Mouse (Mus musculus) adrenal gland (tissue): ENCODE data around the gene D430041D05Rik.

Experiments used
- intact Hi-C: fragments of 180-260 bp; cut with DNase I; formaldehyde crosslinking; loops from one replicate; pipeline ENCODE4 v1.15.1; 2025

Gene D430041D05Rik

DNA sequence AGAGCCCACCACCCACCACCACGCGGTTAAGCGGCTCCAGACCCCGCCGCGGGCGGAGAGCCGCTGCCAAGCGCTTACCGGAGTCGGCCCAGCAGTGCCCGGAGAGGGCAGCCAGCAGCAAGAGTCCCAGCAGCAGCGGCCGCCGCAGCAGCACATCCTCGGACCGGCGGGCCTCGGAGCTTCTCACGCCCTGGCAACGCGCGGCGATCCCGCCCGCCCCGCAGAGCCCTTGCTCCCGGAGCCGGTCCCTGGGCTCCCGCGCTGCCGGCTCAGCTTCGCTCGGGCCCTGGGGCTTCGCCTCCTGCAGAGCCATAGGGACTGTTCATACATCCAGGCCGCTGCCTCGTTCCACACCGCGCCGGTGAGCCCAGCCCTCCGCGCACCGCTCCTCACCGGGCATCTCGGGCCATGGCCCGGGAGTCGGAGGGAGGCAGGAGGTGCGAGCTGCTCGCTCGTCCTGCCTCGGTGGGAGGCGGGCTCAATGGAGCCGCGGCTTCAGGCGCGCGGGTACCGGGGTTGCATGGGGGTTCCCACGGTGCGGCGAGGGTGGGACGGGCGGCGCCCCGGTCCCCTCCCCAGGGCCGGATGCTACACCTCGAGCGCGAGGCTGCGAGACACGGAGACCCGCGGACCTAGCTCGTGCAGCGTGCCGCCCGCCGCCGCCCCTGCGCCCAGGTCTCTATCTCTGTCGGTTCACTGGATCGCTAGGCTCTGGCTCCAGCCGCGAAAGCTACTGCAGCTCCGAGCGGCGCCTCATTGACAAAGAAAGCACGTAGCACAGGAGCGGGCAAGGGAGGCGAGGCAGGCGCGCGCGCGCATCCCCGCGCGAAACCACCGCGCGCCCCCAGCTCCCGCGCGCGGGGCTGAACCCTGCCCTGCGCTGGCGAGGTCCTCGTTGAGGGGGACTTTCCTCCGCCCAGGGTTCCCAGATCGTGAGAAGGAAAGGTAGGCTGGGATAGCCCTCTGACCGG lies 677 bp downstream of the D430041D05Rik start:
- intact Hi-C loops: loop anchor here (5.0 kb wide), 1 partner anchor 88 kb away; no protein-coding TSS in a partner anchor

GRCm38 (mm10) chr2:104408351-104408750 lies 2.5 kb downstream of the D430041D05Rik start:
- intact Hi-C loops: loop anchor here (5.0 kb wide), 1 partner anchor 86 kb away; no protein-coding TSS in a partner anchor

DNA sequence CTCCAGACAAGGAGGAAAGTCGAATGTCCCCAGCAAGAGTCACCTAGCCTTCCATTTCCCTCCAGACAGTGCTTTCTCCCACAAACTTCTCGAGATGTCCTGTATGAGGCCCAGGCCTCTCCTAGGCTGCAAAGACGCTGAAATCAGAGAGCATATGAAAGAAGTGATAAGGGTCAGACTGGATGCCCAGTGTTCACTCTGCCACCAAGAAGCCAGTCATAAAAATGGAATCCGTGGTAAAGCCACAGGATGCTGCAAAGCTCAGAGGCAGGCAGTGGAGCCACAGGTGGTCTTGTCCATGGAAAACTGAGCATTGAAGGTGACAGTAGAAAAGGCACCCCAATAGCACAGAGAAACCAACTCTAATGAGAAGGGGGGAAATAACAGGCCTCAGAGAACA lies 2.9 kb downstream of the D430041D05Rik start:
- intact Hi-C loops: loop anchor here (5.0 kb wide), 1 partner anchor 86 kb away; no protein-coding TSS in a partner anchor

GRCm38 (mm10) chr2:104404036-104404435 lies 6.8 kb downstream of the D430041D05Rik start:
- intact Hi-C loops: no loop called here

DNA sequence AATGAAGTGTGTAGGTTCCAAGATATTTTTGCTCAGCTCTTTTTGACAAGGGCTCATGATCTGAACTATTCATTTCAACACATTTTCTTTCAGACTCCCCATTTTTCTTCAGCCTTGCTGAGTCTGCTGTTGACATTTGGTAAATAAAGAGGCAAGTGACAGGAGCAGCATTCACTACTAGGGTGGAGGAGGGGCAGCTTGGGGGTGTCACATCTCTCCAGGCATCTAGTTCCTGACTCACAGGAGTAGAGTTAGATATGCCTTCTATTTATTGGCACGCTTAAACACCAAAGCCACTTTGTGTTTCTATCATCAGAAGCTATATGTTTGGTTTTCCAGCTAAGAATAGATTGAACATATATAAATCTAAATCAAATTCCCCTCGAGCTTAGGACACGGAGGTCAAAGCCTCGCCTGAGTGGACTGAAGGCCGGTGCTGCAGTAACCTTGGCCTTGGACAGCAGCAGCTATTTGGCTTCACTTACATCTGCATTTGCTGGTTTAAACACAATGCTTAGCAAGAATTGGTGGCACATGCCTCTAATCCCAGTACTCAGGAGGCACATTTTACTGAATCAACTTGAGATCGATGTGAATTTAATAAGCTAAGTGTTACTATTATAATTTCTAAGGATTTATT lies 12.0 kb downstream of the D430041D05Rik start:
- intact Hi-C loops: no loop called here

- intact Hi-C loops: no loop called here
Observed at GRCm38 (mm10) chr2:104395961-104396360, 14.9 kb downstream of the D430041D05Rik start.

DNA sequence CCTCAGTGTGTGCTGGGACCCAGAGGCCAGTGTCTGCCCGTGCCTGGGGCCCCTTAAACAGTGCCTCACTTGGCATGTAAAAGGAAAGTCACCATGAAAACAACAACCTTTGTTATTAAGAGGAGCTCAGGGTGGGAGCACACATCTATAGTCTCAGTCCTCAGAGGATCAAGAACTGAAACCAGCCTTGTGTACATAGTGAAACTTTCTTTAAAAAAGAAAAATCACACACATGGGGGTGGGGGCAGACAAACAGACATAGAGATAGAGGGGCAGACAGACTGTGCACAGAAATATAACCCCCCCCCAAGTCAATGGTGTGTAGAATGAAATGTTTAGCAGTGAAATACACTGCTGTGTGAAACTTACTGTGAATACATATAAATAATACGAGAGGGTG lies 16.0 kb downstream of the D430041D05Rik start:
- intact Hi-C loops: no loop called here

DNA sequence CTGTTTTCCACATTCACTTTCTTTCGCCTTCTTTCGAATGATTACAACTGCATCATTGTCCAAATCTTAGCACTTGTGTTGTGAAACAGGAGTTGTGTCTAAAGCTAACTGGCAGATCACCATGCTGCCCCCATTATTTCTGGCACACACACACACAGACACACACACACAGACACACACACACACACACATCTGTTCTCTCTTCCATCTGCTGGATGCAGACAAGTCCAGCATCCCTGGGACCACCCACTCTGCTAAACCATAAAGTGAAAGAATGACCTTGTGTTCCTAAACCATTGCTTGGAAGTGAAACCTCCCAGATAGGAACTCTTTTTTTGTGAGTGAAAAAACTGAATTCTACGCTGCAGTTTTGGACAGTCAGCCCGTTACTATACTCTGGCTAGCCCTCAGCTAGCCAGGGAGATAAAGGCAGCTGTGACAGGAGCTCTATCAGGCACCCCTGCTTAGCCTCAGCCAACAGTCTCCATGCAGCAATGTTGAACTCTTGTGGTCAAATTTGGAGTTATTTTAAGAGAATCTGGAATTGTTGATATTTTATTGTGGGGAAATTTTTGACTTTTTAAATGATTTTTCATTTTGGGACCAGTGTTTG lies 18.0 kb downstream of the D430041D05Rik start:
- intact Hi-C loops: no loop called here

DNA sequence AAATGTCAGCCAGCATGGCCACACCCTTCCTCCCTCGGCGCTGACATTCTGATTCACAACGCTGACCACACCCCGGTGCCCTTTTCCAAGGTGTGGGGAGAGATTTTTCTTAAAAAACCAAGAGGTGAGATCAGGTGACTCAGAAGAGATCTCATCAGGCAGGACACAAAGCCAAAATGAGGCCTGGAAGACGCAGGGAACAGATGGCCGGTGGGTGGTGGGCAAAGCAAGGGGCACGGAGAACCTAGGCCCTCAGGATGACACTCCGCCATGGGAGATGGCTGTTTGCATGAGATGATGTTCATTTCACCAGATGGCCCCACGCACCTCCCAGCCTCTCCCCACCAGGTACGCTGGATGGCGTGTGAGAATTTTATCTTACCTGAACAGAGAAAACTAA lies 21.6 kb downstream of the D430041D05Rik start:
- intact Hi-C loops: no loop called here

- intact Hi-C loops: no loop called here
Observed at GRCm38 (mm10) chr2:104385941-104386340, 24.9 kb downstream of the D430041D05Rik start.

- intact Hi-C loops: no loop called here
Observed at GRCm38 (mm10) chr2:104383589-104383988, 27.2 kb downstream of the D430041D05Rik start.

DNA sequence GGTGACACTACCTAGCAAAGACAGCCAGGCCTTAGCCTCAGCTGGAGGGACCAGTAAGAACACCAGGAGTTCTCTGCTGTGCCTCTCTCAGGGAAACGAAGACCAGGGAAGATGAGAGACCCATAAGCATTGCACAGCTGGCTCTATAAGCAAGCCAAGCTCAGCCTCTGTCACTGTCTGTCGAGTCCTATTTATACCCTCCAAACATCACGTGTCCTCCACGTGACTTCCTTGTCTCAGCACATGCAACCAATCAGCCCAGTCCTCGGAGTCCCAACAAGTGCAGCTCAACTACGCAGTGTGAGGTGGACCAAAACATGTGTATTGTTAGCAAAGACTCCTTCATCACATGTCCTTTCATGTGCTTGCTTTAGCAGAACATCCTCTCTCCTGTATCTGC lies 28.0 kb downstream of the D430041D05Rik start:
- intact Hi-C loops: no loop called here

- intact Hi-C loops: no loop called here
Observed at GRCm38 (mm10) chr2:104379304-104379703, 31.5 kb downstream of the D430041D05Rik start.

- intact Hi-C loops: no loop called here
Observed at GRCm38 (mm10) chr2:104378791-104379190, 32.0 kb downstream of the D430041D05Rik start.

DNA sequence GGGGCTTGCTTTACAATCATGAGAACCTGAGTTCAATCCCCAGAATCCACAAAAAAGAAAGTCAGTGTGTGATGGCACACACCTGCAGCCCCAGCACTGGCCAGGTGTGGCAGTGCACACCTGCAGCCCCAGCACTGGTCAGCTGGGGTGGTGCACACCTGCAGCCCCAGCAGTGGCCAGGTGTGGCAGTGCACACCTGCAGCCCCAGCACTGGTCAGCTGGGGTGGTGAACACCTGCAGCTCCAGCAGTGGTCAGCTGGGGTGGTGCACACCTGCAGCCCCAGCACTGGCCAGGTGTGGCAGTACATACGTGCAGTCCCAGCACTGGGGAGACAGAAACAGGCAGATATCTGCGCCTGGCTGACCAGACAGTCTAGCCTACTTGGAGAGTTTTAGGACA lies 32.8 kb downstream of the D430041D05Rik start:
- intact Hi-C loops: no loop called here

- intact Hi-C loops: no loop called here
Observed at GRCm38 (mm10) chr2:104372156-104372555, 38.7 kb downstream of the D430041D05Rik start.

GRCm38 (mm10) chr2:104371606-104372130 lies 39.1 kb downstream of the D430041D05Rik start:
- intact Hi-C loops: no loop called here

GRCm38 (mm10) chr2:104367836-104368298 lies 42.9 kb downstream of the D430041D05Rik start:
- intact Hi-C loops: no loop called here

- intact Hi-C loops: no loop called here
Observed at GRCm38 (mm10) chr2:104367291-104367690, 43.5 kb downstream of the D430041D05Rik start.

DNA sequence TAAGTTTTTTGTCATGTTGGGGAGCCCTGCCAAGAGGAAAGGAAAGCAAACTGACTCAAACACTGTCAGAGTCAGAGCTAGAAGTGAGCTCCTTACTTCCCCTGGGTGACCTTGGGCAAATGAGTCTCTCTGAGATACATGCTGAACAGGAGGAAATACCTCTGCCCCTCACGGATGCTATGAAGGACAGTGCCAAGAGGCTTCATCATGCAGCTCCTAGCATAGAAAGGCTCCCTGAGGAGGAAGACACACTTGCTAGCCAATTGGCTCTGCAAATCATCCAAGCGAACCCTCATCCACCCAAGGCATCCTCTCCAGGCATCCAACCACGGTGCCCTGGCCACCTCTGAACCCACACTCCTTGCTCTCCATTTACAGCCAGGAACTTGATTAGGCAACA lies 51.5 kb downstream of the D430041D05Rik start:
- intact Hi-C loops: no loop called here

DNA sequence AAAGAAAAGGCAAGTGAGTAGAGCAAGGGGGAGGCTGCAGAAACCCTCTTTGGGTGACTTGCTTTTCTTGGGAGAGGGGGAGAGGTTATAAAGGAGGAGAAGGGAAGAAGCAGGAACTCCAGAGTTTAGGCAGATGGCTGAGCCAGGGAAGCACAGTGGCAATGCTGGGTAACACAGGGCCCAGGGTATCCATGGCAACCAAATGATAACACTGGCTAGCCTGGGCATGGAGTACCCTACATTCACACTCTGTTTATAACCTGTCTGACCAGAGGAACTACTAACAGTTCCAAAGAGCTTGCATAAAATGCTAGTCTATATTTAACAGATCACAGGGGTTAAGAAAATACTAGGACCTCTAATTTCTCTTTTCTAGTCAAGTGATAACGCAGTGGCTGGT lies 51.9 kb downstream of the D430041D05Rik start:
- intact Hi-C loops: no loop called here
